Mouse (Mus musculus) cerebellum, adult 2 months (tissue): ENCODE measurements around the gene Gm44503.

Experiments
- CTCF ChIP-seq: fragments of 200-500 bp; IDR thresholded peaks from 2 replicates; pipeline ENCODE4 v1.5.1; 2011; ENCODE audit warnings: low read depth, mild to moderate bottlenecking, control low read depth, low read length, moderate library complexity, borderline replicate concordance; ENCODE audit not compliant: insufficient read depth
- POLR2A ChIP-seq: fragments of 200-500 bp; IDR thresholded peaks from 2 replicates; pipeline ENCODE4 v1.6.1; 2011; ENCODE audit warnings: low read length, control low read depth, borderline replicate concordance; ENCODE audit not compliant: insufficient read depth

DNA sequence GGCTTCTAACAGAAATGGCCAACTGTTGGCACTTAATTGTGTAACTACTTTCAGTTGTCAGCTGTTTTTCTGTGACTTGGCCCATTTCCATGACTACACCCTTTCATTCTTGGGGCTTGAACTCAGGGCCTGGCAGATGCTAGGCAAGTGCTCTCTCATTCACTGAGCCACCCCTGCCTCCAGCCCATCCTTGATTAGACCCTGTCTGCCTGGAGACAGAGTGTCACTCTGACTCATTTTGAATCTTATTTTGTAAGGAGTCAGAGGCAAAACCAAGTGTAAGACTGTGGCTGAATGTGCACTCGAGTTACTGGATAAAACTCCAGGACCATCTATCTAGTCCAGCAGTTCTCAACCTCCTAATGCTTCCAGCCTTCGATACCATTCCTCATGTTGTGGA is 89.3 kb downstream of the Gm44503 start:
- no peak for TF ChIP-seq CTCF
- no peak for TF ChIP-seq POLR2A
